Mouse (Mus musculus) left cerebral cortex, adult 2 months (tissue): ENCODE results near the gene Itch. TPM values are rescaled to one million over a fixed set of nuclear protein-coding genes. Genes with fewer than 3 reads are reported as not detected.
"Not testable (repeated sequence)": the region's sequence is repeated elsewhere in the genome, so short reads cannot be mapped to it uniquely, and the experiment has no call there.

ENCODE experiments used
- DNase-seq, 2 experiments: peaks; one replicate each; pipeline ENCODE4 v3.0.0; 2021 to 2022; ENCODE audit warnings: low spot score in 2 of 2, mixed read lengths in 1 of 2; ENCODE audit errors: extremely low spot score in 1 of 2
- H3K27ac ChIP-seq: fragments of 200-600 bp; 2 replicates; pipeline ENCODE4 v1.8.1; 2022
- H3K4me3 ChIP-seq: fragments of 200-600 bp; 2 replicates; pipeline ENCODE4 v1.8.1; 2022
- CTCF ChIP-seq: fragments of 200-600 bp; IDR thresholded peaks from 2 replicates; pipeline ENCODE4 v1.8.1; 2022; ENCODE audit warnings: antibody characterized with exemption, mild to moderate bottlenecking, moderate library complexity
- intact Hi-C: fragments of 180-260 bp; cut with DNase I; formaldehyde crosslinking; loops from one replicate; pipeline ENCODE4 v1.15.1; 2025
- total RNA-seq, 2 experiments: library from RNA; stranded (reverse); gene quantifications; 2 replicates each; pipeline ENCODE4 v1.2.3; 2021

Itch gene
- total RNA-seq, 2 experiments from 2014 or later: 50.8 to 53.9 TPM

DNA sequence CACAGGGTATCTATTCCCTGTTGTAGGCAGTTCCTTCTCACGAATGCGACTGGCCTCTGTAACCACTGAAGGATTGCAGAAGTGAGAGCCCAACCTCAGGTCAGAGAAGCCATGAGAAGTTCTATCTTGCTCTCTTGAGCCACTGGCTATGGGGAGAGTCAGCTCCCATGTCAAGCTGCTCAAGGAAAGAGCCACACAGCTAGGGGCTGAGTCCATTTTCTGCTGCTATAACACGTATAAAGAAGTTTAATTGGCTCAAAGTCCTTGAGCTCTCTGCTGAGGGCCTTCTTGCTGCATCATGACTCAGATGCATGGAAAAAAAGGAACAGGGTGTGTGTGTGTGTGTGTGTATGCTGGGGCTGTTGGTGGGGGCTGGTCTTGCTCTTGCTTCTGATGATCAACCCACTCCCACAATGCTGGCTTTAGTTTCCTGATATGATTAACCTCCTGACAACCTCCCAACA, 32.5 kb upstream of the Itch start:
- TF ChIP-seq CTCF: no peak
- intact Hi-C loops: loop anchor here (10.0 kb wide), 1 partner anchor 126 kb away; no protein-coding TSS in a partner anchor
- Histone ChIP-seq H3K27ac (no peak overlapping the region), H3K4me3 (no peak overlapping the region)
- DNase-seq: no peak

DNA sequence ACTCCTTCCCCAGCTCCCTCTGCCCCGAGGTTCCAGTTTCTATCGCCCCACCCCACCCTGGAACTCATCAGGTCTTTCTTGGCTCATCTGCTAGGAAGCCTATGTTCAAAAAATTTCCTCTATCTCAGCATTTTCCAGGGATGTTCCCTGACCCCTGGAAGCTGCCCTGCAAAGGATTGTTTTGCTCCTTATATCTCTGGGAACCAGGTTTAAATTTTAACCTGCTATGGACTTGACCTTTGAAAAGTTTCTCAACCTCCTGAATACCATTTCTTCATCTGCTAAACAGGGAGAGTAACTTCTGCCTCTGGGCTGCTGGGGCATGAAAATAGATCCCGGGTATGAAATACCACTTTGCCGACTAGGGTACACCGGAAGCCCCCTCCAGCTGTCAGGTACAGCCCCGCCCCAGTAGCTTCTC, 31.5 kb upstream of the Itch start:
- intact Hi-C loops: loop anchor here (10.0 kb wide), 1 partner anchor 127 kb away; no protein-coding TSS in a partner anchor
- TF ChIP-seq CTCF: no peak
- Histone ChIP-seq H3K27ac (no peak overlapping the region), H3K4me3 (no peak overlapping the region)
- DNase-seq: no peak

DNA sequence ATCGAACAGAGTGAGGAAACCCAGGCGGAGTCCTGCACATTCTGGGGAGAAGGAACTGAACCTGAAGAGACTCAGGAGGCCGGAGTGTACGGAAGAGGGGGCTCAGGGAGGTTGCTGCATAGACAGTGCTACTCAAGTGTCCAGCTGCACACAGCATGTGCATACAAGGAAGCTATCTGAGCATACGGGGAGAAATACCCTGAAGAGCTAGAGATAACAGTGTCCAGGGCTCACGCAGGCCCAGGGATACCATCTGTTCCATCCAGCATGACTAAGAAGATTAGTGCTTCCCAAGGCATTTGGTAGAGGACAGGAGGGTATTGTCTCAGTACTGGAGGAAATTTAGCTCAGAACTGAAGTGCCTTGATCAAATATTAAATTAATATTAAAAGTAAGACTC, 29.7 kb upstream of the Itch start:
- no peak for TF ChIP-seq CTCF
- Histone ChIP-seq H3K27ac (no peak overlapping the region), H3K4me3 (no peak overlapping the region)
- no peak for DNase-seq
- intact Hi-C loops: loop anchor here (10.0 kb wide), 1 partner anchor 129 kb away; no protein-coding TSS in a partner anchor

DNA sequence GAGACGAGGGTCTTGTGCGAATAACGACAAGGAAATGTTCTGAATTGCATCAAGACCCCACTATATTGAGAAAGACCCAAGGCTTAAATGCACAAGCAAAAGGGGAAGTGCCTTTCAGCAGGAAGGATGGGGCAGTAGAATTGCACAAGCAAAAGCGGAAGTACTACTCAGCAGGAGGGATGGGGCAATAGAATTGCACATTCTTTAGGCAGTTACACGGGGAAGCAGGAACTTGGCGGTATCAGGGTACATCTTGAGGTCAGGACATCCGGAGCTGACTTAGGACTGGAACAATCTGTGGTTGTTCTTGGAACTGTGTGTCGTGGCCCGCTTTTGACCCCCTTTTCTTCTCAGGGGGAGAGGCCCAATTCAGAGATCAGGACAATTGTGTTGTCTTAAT, 26.0 kb upstream of the Itch start:
- DNase-seq, H3K27ac ChIP-seq, H3K4me3 ChIP-seq: not testable (repeated sequence)
- intact Hi-C loops: loop anchor here (10.0 kb wide), 1 partner anchor 132 kb away; no protein-coding TSS in a partner anchor

DNA sequence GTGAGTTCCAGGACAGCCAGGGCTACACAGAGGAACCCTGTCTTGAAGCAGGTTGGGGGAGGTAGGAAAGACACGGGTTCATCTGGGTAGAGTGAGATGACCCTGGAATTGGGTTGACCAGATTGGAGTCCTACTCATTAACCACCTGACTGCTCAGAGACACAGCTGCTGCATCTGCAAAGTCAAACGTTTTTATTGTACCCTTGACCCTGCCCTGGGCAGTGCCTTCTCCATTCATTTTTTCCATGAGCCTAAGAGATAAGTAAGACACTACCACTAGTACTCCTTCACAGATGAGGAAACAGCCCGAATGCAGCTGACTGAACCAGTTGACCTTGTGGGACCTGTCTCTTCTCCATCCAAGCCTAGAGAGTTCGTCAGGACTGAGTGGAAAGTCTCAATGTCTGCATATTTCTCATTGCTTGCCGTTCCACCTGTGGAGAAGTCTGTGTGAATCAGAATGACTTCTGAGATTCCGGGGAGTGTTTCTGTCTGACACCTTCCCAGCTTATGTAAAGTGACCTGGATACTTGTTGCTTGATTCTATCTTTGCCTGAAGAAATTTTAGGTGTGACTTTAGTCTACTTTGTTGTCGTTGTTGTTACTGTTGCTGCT, 18.0 kb upstream of the Itch start:
- DNase-seq: no peak
- Histone ChIP-seq H3K27ac (no peak overlapping the region), H3K4me3 (no peak overlapping the region)
- intact Hi-C loops: no loop called here
- no peak for TF ChIP-seq CTCF

DNA sequence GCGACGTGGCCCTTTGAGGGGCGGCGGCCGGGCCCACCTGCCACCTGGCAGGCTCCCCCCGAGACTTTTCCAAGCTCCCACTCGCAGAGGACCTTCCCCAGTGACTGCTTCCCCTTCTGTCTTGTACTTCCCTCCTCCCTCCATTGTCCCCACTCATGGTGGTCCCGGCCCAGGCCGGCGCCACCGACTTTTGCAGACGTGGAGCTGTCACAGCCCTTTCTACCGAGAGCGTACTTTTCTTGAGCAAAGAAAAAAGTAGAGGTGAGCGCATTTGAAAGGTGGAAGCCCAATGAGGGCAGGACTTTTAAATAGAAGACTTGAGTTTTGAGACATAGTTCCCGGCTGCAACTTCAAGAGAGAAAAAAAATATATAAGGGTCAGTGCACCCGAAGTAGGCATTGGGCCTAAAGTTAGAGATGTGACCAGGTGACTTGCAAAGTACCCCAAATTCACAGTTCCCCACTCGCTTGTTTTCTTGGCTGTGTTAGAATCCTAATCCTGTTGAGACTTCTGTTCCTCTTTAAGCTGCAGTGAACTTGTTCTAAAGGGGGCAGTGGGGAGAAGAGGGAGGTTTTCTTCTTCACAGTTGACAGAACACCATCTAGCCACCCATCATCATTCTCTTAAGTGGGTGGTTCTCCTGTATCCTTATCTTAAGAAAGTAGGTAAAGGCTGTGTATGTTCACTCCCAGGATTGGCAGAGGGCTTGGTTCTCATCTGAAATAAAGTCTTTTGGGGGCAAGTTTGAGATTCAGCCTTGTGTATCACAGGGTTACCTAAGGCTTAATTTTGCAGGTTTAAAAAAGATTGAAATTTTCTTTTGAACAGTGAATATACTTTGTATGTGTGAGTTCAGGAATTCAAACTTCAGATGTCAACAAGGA, 910 bp downstream of the Itch start:
- intact Hi-C loops: loop anchor here (1.0 kb wide), 1 partner anchor 60 kb away; the partner anchor contains the start of gene Ahcy
- DNase-seq: no peak
- Histone ChIP-seq H3K27ac (peak overlapping the region; percentile 92; the same call in 1 of the 2 replicates), H3K4me3 (peak overlapping the region; percentile 77)
- TF ChIP-seq CTCF: no peak

DNA sequence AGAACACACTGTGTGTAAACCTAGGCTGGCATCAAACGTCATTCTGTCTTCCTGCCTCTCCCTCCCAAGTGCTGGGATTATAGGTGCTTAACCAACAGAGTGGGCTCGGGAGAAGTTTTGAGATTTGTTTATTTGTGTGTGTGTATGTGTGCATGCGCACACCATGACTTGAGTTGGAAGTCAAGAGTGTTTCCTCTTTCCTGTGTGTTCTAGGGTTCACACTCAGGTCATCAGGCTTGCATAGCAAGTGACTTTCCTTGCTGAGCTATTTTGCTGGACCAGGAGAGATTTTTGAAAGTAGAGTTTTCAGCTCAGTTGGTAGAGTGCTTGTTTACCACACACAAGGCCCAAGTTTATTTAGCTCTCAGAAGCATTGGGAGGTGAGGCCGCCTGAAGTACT, 1.8 kb downstream of the Itch start:
- TF ChIP-seq CTCF: no peak
- intact Hi-C loops: no loop called here
- Histone ChIP-seq H3K27ac (no peak overlapping the region), H3K4me3 (peak overlapping the region; percentile 6; the same call in 1 of the 2 replicates)
- DNase-seq: no peak

DNA sequence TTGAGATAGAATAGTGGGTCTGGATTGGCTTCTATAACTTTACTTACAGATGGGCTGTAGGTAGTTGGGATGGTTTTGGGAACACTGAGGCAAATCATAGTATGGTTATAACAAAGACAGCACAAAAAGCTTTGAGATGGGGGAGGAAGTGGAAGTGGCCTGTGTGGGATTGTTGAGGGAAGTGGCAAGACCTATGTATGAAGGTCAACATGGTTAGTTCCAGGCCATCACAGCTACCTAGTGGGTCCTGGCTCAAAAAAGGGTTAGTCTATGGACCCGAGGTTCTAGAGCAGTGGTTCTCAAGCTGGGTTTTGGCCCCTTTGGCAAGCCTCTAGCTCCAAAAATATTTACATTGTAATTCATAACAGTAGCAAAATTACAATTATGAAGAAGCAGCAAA, 2.2 kb downstream of the Itch start:
- Histone ChIP-seq H3K27ac (no peak overlapping the region), H3K4me3 (no peak overlapping the region)
- no peak for TF ChIP-seq CTCF
- intact Hi-C loops: no loop called here
- DNase-seq: no peak

DNA sequence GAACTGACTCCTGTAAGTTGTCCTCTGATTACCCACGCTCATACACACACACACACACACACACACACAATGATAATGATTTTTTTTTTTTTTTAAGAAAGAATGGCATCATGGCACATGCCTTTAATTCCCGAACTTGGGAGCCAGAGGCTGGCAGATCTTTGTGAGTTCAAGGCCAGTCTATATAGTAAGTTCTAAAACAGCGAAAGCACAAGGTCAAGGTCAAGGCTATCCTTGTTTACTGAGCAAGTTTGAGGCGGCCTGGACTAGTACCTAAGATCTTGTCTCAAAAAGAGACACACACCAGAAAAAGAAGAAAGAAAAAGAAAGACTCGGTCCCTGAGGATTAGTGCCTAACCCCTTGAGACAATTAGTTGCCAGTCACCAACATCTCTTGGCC, 7.7 kb downstream of the Itch start:
- Histone ChIP-seq H3K27ac (no peak overlapping the region), H3K4me3 (no peak overlapping the region)
- TF ChIP-seq CTCF: no peak
- intact Hi-C loops: no loop called here
- DNase-seq: no peak

DNA sequence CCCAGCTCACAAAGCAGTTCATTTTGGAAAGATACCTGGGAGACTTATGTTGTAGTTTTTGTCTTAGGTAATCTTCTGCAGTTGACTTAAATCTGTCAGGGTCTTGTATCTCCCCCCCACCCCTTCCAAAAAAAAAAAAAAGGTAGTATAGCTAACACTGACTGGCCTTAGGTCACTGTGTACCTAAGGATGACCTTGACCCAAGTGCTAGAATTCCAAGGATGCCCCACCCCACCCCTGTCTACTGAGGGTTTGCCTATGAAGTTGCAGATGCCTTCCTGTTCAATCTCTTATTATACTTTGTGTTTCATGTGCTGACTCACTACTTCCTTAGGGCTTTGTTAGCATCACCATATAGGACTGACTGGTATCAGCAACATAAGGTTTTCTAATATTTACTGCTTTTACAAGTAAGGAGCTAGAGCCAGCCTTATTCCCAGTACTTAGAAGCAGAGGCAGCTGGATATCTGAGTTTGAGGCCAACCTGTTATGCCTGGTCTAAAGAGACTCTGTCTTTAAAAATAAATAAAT, 8.8 kb downstream of the Itch start:
- intact Hi-C loops: no loop called here
- H3K27ac ChIP-seq: no peak overlapping the region
- no peak for DNase-seq
- no peak overlapping the region for H3K4me3 ChIP-seq
- no peak for TF ChIP-seq CTCF

DNA sequence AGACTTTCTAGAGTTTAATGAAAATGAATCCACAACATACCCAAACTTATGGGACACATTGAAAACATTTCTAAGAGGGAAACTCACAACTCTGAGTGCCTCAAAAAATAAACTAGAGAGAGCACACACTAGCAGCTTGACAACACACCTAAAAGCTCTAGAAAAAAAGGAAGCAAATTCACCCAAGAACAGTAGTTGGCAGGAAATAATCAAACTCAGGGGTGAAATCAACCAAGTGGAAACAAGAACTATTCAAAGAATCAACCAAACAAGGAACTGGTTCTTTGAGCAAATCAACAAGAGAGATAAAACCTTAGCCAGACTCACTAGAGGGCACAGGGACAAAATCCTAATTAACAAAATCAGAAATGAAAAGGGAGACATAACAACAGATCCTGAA, 16.0 kb downstream of the Itch start:
- H3K27ac ChIP-seq, H3K4me3 ChIP-seq, intact Hi-C loops, DNase-seq: not testable (repeated sequence)

DNA sequence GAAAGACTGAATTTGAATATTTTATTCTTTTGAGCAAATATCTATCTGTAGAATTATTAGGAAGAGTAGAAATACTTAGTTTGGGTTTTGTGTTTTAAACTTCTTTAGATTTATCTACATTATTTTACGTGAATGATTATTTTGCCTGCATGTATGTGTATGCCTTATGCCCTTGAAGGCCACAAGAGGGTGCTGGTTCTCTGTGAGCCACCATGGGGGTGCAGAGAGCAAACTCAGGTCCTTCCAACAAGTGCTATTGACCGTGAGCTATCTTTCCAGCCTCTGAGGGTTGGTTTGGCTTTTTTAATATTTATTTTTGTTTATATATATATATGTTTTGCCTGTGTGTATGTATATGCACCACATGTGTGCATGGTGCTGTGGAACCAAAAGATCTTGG, 74.1 kb downstream of the Itch start:
- Histone ChIP-seq H3K27ac (no peak overlapping the region), H3K4me3 (no peak overlapping the region)
- no peak for DNase-seq
- peak; percentile 73 for TF ChIP-seq CTCF
- intact Hi-C loops: loop anchor here (5.0 kb wide), 1 partner anchor 125 kb away; no protein-coding TSS in a partner anchor
